Mouse (Mus musculus): ENCODE data around the gene Thsd4. TPM values are rescaled to one million over a fixed set of nuclear protein-coding genes. Genes with fewer than 3 reads are reported as not detected.

The Thsd4 gene
- polyA plus RNA-seq, 1 experiment from 2014 or later = 5.6 TPM

GRCm38 (mm10) chr9:60414076-60414755 is 107.6 kb downstream of the Thsd4 start:
- Histone ChIP-seq H3K4me2 (ENCODE audit: low read length) (no peak overlapping the region), H3K36me3 (ENCODE audit: control insufficient read depth, insufficient read depth, low read length) (no peaks in the 10 kb centered on the region), H3K4me3 (replicated peaks; ENCODE audit: low read depth, low read length) (no peak overlapping the region), H3K27me3 (ENCODE audit: control insufficient read depth, insufficient read depth, low read length) (no peaks in the 10 kb centered on the region), H3K4me1 (ENCODE audit: control insufficient read depth, insufficient read depth, low read length) (peaks cover 12% of the 10 kb centered on the region; the same call in 1 of the 2 replicates), H3K9me3 (ENCODE audit: control insufficient read depth, low read length) (no peaks in the 10 kb centered on the region), H3K9ac (replicated peaks; ENCODE audit: low read length) (no peak overlapping the region), H3K27ac (replicated peaks; ENCODE audit: low read depth, low read length) (no peak overlapping the region)
- WGBS = 42% methylated on average over 4 of the region's 4 CpGs
- no peak for ATAC-seq (ENCODE audit: low FRiP score, low TSS enrichment)
- DNase-seq = peak; percentile 39

- no peak overlapping the region for H3K4me3 ChIP-seq (replicated peaks; ENCODE audit: low read depth, low read length)
- H3K27ac ChIP-seq (replicated peaks; ENCODE audit: low read depth, low read length) = no peak overlapping the region
- no peak overlapping the region for H3K9ac ChIP-seq (replicated peaks; ENCODE audit: low read length)
- ATAC-seq (ENCODE audit: low FRiP score, low TSS enrichment) (no peak), DNase-seq (no peak)
- WGBS = 75% methylated on average over 17 of the region's 17 CpGs
- no peaks in the 10 kb centered on the region for H3K27me3 ChIP-seq (ENCODE audit: control insufficient read depth, insufficient read depth, low read length)
- no peaks in the 10 kb centered on the region for H3K9me3 ChIP-seq (ENCODE audit: control insufficient read depth, low read length)
- H3K36me3 ChIP-seq (ENCODE audit: control insufficient read depth, insufficient read depth, low read length) = no peaks in the 10 kb centered on the region
- H3K4me2 ChIP-seq (ENCODE audit: low read length) = no peak overlapping the region
- H3K4me1 ChIP-seq (ENCODE audit: control insufficient read depth, insufficient read depth, low read length) = peaks cover 15% of the 10 kb centered on the region; the same call in 1 of the 2 replicates
These were observed 110.8 kb downstream of the Thsd4 start for GRCm38 (mm10) chr9:60410872-60411635.

- no peaks in the 10 kb centered on the region for H3K9me3 ChIP-seq (ENCODE audit: control insufficient read depth, low read length)
- 0 out of 2 replicates have a peak, but pooled peaks cover 9% of the 10 kb centered on the region for H3K4me1 ChIP-seq (ENCODE audit: control insufficient read depth, insufficient read depth, low read length)
- WGBS = 5% methylated on average over 1 of the region's 1 CpGs
- no peak for ATAC-seq (ENCODE audit: low FRiP score, low TSS enrichment)
- H3K4me3 ChIP-seq (replicated peaks; ENCODE audit: low read depth, low read length) = no peak overlapping the region
- H3K4me2 ChIP-seq (ENCODE audit: low read length) = no peak overlapping the region
- peak; percentile 58 for DNase-seq
- no peak overlapping the region for H3K9ac ChIP-seq (replicated peaks; ENCODE audit: low read length)
- H3K27me3 ChIP-seq (ENCODE audit: control insufficient read depth, insufficient read depth, low read length) = no peaks in the 10 kb centered on the region
- no peaks in the 10 kb centered on the region for H3K36me3 ChIP-seq (ENCODE audit: control insufficient read depth, insufficient read depth, low read length)
- H3K27ac ChIP-seq (replicated peaks; ENCODE audit: low read depth, low read length) = no peak overlapping the region
These were observed 114.5 kb downstream of the Thsd4 start for GRCm38 (mm10) chr9:60407374-60407773.

GRCm38 (mm10) chr9:60405777-60406176 is 116.1 kb downstream of the Thsd4 start:
- no peak for ATAC-seq (ENCODE audit: low FRiP score, low TSS enrichment)
- H3K9ac ChIP-seq (replicated peaks; ENCODE audit: low read length) = no peak overlapping the region
- DNase-seq = no peak
- no peaks in the 10 kb centered on the region for H3K27me3 ChIP-seq (ENCODE audit: control insufficient read depth, insufficient read depth, low read length)
- H3K9me3 ChIP-seq (ENCODE audit: control insufficient read depth, low read length) = no peaks in the 10 kb centered on the region
- H3K36me3 ChIP-seq (ENCODE audit: control insufficient read depth, insufficient read depth, low read length) = no peaks in the 10 kb centered on the region
- 0 out of 2 replicates have a peak, but pooled peaks cover 5% of the 10 kb centered on the region for H3K4me1 ChIP-seq (ENCODE audit: control insufficient read depth, insufficient read depth, low read length)
- no peak overlapping the region for H3K4me3 ChIP-seq (replicated peaks; ENCODE audit: low read depth, low read length)
- 70% methylated on average over 7 of the region's 7 CpGs for WGBS
- H3K4me2 ChIP-seq (ENCODE audit: low read length) = no peak overlapping the region
- H3K27ac ChIP-seq (replicated peaks; ENCODE audit: low read depth, low read length) = no peak overlapping the region

GRCm38 (mm10) chr9:60402681-60403080 is 119.2 kb downstream of the Thsd4 start:
- WGBS = 92% methylated on average over 6 of the region's 6 CpGs

GRCm38 (mm10) chr9:60400001-60400400 is 121.8 kb downstream of the Thsd4 start:
- no peaks in the 10 kb centered on the region for H3K9me3 ChIP-seq (ENCODE audit: control insufficient read depth, low read length)
- no peak overlapping the region for H3K27ac ChIP-seq (replicated peaks; ENCODE audit: low read depth, low read length)
- H3K4me2 ChIP-seq (ENCODE audit: low read length) = no peak overlapping the region
- DNase-seq (no peak), ATAC-seq (ENCODE audit: low FRiP score, low TSS enrichment) (no peak)
- H3K4me3 ChIP-seq (replicated peaks; ENCODE audit: low read depth, low read length) = no peak overlapping the region
- H3K36me3 ChIP-seq (ENCODE audit: control insufficient read depth, insufficient read depth, low read length) = no peaks in the 10 kb centered on the region
- WGBS = 94% methylated on average over 8 of the region's 8 CpGs
- H3K27me3 ChIP-seq (ENCODE audit: control insufficient read depth, insufficient read depth, low read length) = no peaks in the 10 kb centered on the region
- H3K4me1 ChIP-seq (ENCODE audit: control insufficient read depth, insufficient read depth, low read length) = no peaks in the 10 kb centered on the region
- no peak overlapping the region for H3K9ac ChIP-seq (replicated peaks; ENCODE audit: low read length)

More at GRCm38 (mm10) chr9:60402681-60403080, 119.2 kb downstream of the Thsd4 start:
- Histone ChIP-seq H3K9ac (replicated peaks; ENCODE audit: low read length) (no peak overlapping the region), H3K27ac (replicated peaks; ENCODE audit: low read depth, low read length) (no peak overlapping the region), H3K4me3 (replicated peaks; ENCODE audit: low read depth, low read length) (no peak overlapping the region), H3K4me1 (ENCODE audit: control insufficient read depth, insufficient read depth, low read length) (0 out of 2 replicates have a peak, but pooled peaks cover 3% of the 10 kb centered on the region), H3K27me3 (ENCODE audit: control insufficient read depth, insufficient read depth, low read length) (no peaks in the 10 kb centered on the region), H3K36me3 (ENCODE audit: control insufficient read depth, insufficient read depth, low read length) (no peaks in the 10 kb centered on the region), H3K4me2 (ENCODE audit: low read length) (no peak overlapping the region), H3K9me3 (ENCODE audit: control insufficient read depth, low read length) (no peaks in the 10 kb centered on the region)
- ATAC-seq (ENCODE audit: low FRiP score, low TSS enrichment) (no peak), DNase-seq (no peak)

- H3K4me3 ChIP-seq (replicated peaks; ENCODE audit: low read depth, low read length) = no peak overlapping the region
- no peaks in the 10 kb centered on the region for H3K9me3 ChIP-seq (ENCODE audit: control insufficient read depth, low read length)
- no peak for DNase-seq
- no peak overlapping the region for H3K27ac ChIP-seq (replicated peaks; ENCODE audit: low read depth, low read length)
- H3K9ac ChIP-seq (replicated peaks; ENCODE audit: low read length) = no peak overlapping the region
- ATAC-seq (ENCODE audit: low FRiP score, low TSS enrichment) = no peak
- H3K4me1 ChIP-seq (ENCODE audit: control insufficient read depth, insufficient read depth, low read length) = no peaks in the 10 kb centered on the region
- H3K4me2 ChIP-seq (ENCODE audit: low read length) = no peak overlapping the region
- H3K36me3 ChIP-seq (ENCODE audit: control insufficient read depth, insufficient read depth, low read length) = no peaks in the 10 kb centered on the region
- 53% methylated on average over 2 of the region's 2 CpGs for WGBS
- no peaks in the 10 kb centered on the region for H3K27me3 ChIP-seq (ENCODE audit: control insufficient read depth, insufficient read depth, low read length)
These were observed 123.8 kb downstream of the Thsd4 start for GRCm38 (mm10) chr9:60398073-60398472.

GRCm38 (mm10) chr9:60396096-60396495 is 125.8 kb downstream of the Thsd4 start:
- Histone ChIP-seq H3K4me2 (ENCODE audit: low read length) (no peak overlapping the region), H3K9me3 (ENCODE audit: control insufficient read depth, low read length) (no peaks in the 10 kb centered on the region), H3K4me3 (replicated peaks; ENCODE audit: low read depth, low read length) (no peak overlapping the region), H3K36me3 (ENCODE audit: control insufficient read depth, insufficient read depth, low read length) (no peaks in the 10 kb centered on the region), H3K4me1 (ENCODE audit: control insufficient read depth, insufficient read depth, low read length) (0 out of 2 replicates have a peak, but pooled peaks cover 2% of the 10 kb centered on the region), H3K27ac (replicated peaks; ENCODE audit: low read depth, low read length) (no peak overlapping the region), H3K27me3 (ENCODE audit: control insufficient read depth, insufficient read depth, low read length) (no peaks in the 10 kb centered on the region), H3K9ac (replicated peaks; ENCODE audit: low read length) (no peak overlapping the region)
- 70% methylated on average over 3 of the region's 3 CpGs for WGBS
- DNase-seq (peak; percentile 25), ATAC-seq (ENCODE audit: low FRiP score, low TSS enrichment) (no peak)

All from midbrain, embryonic 14.5 days (tissue).